Mouse (Mus musculus): ENCODE results near the gene Grap. TPM values are rescaled to one million over a fixed set of nuclear protein-coding genes. Genes with fewer than 3 reads are reported as not detected.

The Grap gene
- total RNA-seq, 2 experiments from 2014 or later = 7.0 to 8.0 TPM

Other genes with a start within 250 kb of the Grap start
- 1 to 10 TPM; 2.0 to 2.6 TPM for gene Rnf112, start 199.1 kb upstream of the Grap start, total RNA-seq (2021)
- gene Mfap4, start 167.8 kb upstream of the Grap start, total RNA-seq (2021) = 100 to 1,000 TPM; 245 to 288 TPM
- gene Mapk7, start 158.9 kb upstream of the Grap start, total RNA-seq (2021) = 10 to 100 TPM in 1 of 2 experiments, 1 to 10 TPM in 1; 8.4 to 12.9 TPM
- 1 to 10 TPM; 5.9 to 9.7 TPM for gene B9d1, start 148.1 kb upstream of the Grap start, total RNA-seq (2021)
- gene Epn2, start 73.6 kb upstream of the Grap start, total RNA-seq (2021) = 10 to 100 TPM; 25.0 to 29.2 TPM
- gene Fam83g, start 30.8 kb downstream of the Grap start, total RNA-seq (2021) = under 1 TPM; 0.16 to 0.41 TPM
- gene Slc5a10, start 67.6 kb downstream of the Grap start, total RNA-seq (2021) = not detected
- 1 to 10 TPM; 6.0 to 7.9 TPM for gene Prpsap2, start 108.8 kb downstream of the Grap start, total RNA-seq (2021)
- 10 to 100 TPM; 47.6 to 53.6 TPM for gene Ulk2, start 201.8 kb downstream of the Grap start, total RNA-seq (2021)